Mouse (Mus musculus) embryo, embryonic 10.5 days (tissue): Measurements from ENCODE around the gene Aagab.

Source experiments
- DNase-seq: peaks from one replicate; pipeline ENCODE4 v3.0.0-alpha.2; 2015; ENCODE audit warnings: low spot score

Gene Aagab

DNA sequence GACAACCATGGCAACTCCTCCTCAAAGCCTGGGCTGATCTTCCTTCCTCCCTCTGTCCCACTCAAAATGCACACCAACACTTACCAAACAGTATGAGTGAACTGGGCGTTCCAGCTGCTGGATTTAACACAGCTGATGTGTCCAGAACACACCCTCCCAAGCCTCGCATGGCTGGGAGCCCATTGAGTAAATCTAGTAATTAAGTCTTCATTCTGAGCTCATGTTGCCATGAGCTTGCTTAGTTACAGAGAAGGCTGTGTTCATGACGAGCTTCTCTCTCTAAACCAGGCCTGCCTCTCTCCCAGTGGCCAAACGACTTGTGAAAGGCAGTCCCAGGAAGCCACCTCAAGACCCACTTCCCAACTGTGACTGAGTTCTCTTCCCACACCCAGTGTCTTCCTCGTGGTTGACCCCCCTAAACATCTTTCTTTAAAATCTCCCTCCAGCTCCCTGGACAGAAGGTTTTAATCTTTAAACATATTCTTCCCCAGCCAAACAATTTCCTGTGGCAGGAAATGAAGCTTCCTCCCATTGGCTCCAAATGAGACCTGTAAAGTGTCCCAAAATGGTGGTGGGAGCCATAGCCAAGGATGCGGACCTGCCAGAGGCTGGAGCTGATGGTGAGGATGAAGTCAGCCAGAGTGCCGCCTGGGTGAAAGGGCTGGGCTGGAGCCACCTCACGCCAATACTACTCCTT is 70.5 kb downstream of the Aagab start:
- no peak for DNase-seq

- no peak for DNase-seq
These were observed 71.0 kb downstream of the Aagab start for GRCm38 (mm10) chr9:63673494-63673805.

- DNase-seq = no peak
These were observed 72.2 kb downstream of the Aagab start for GRCm38 (mm10) chr9:63674613-63675012.

DNA sequence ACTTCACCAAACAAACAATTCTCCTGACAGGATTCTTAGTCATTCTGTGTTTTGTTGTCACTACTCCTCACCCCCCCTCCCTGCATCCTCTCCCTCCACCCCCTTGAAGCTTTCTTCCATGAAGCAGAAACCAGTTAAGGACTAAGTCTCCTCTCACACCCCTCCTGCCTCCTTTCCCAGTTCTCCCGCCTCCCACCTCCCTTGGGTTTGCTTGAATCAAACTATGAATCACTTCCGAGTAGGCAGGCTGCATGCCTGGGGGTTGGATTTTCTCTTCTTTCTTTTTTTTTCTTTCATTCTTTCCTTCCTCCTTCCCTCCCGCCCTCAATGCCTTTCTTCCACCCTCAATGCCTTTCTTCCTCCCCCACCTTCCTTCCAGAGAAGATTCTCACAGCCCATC is 75.2 kb downstream of the Aagab start:
- no peak for DNase-seq

DNA sequence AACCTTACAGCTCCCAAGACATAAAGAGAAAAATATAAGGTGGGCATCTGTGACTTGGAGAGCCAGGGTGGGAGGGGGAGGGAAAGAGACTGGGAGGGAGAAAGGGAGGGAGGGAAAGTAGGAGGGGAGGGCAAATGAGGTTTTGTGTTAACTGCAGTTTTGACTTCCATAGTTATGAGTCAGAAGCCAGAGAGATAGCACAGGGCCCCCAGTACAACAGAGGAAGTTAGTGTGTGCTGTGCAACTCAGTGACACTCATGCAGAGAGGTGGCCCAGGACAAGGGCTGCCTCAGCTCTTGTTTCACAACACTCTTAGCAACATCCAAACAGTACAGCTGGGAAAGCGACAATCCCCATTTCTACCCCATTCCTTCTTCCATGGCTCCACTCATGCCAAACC is 75.6 kb downstream of the Aagab start:
- no peak for DNase-seq

- DNase-seq = no peak
These were observed 79.8 kb downstream of the Aagab start for GRCm38 (mm10) chr9:63682301-63682700.

DNA sequence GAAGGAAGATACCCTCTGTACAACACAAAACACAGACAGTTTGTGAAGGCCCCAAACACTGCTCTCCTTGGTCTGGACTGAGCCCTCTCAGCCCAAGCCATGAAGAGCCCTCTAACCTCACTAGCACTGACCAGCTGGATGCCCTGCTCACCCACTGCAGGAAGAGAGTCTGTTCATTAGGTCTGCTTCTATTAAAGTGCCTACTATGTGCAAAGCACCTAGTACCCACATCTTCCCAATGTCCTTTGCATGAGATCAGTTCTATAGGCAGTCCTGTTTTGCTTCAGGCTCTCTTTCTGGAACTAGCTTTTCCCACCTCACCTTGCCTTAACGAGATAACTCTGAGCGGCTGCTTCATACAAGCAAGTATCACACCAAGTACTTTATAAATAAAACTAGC is 80.5 kb downstream of the Aagab start:
- no peak for DNase-seq

DNA sequence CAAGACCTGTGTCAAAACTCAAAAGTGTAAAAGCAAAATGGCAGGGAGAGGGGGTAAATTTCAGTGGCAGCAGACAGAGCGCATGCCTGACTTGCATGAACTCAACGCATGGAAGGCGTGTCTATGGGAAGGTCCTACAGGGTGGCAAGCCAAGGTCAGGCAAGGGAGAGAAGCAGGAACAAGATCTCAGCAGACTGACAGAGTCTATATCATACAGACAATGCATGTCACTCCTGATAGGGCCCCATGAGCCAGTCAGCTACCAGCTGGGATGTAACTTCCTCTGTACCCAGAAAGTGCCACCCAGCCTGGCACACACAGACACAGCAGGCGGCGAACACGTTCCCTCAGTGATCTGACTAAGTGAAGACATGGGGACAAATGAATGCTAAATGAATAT is 81.8 kb downstream of the Aagab start:
- DNase-seq = no peak

GRCm38 (mm10) chr9:63685352-63685751 is 82.9 kb downstream of the Aagab start:
- no peak for DNase-seq

- no peak for DNase-seq
These were observed 85.1 kb downstream of the Aagab start for GRCm38 (mm10) chr9:63687413-63688015.

GRCm38 (mm10) chr9:63690511-63690910 is 88.1 kb downstream of the Aagab start:
- no peak for DNase-seq

- DNase-seq = no peak
These were observed 89.5 kb downstream of the Aagab start for GRCm38 (mm10) chr9:63691960-63692359.
